Mouse (Mus musculus): ENCODE measurements around the gene Kdm2a. TPM values are rescaled to one million over a fixed set of nuclear protein-coding genes. Genes with fewer than 3 reads are reported as not detected.

Gene Kdm2a
- polyA plus RNA-seq, 1 experiment from 2014 or later, result 37.0 TPM

GRCm38 (mm10) chr19:4306190-4306577 lies 91.9 kb downstream of the Kdm2a start, which contains the start of gene Grk2:
TSS of gene Grk2 (minus strand) at chr19:4306222.
- no peaks in the 10 kb centered on the region for H3K27me3 ChIP-seq (ENCODE audit: control insufficient read depth, insufficient read depth, low read length)
- peak within 1 kb of the TSS; percentile 99 for H3K9ac ChIP-seq (ENCODE audit: low read length)
- H3K4me1 ChIP-seq (ENCODE audit: control insufficient read depth, insufficient read depth, low read length), result peaks cover 44% of the 10 kb centered on the region
- peak within 1 kb of the TSS; percentile 76 for H3K27ac ChIP-seq (ENCODE audit: low read length)
- WGBS, result under 1% methylated on average over 37 of the region's 46 CpGs
- no peaks in the 10 kb centered on the region for H3K9me3 ChIP-seq (replicated peaks; ENCODE audit: control insufficient read depth, low read length)
- ATAC-seq (ENCODE audit: insufficient read depth, low FRiP score), result peak; percentile 79
- H3K4me3 ChIP-seq (replicated peaks; ENCODE audit: low read length), result peak within 1 kb of the TSS; percentile 98
- H3K4me2 ChIP-seq (ENCODE audit: low read depth, low read length), result peak within 1 kb of the TSS; percentile 77
- no peaks in the 10 kb centered on the region for H3K36me3 ChIP-seq (ENCODE audit: control insufficient read depth, insufficient read depth, low read length)

- peak overlapping the region; percentile 76 for H3K27ac ChIP-seq (ENCODE audit: low read length)
- H3K4me3 ChIP-seq (replicated peaks; ENCODE audit: low read length), result peak overlapping the region; percentile 98
- H3K4me1 ChIP-seq (ENCODE audit: control insufficient read depth, insufficient read depth, low read length), result peaks cover 50% of the 10 kb centered on the region
- no peaks in the 10 kb centered on the region for H3K36me3 ChIP-seq (ENCODE audit: control insufficient read depth, insufficient read depth, low read length)
- H3K4me2 ChIP-seq (ENCODE audit: low read depth, low read length), result peak overlapping the region; percentile 77
- ATAC-seq (ENCODE audit: insufficient read depth, low FRiP score), result peak; percentile 48
- H3K27me3 ChIP-seq (ENCODE audit: control insufficient read depth, insufficient read depth, low read length), result no peaks in the 10 kb centered on the region
- H3K9me3 ChIP-seq (replicated peaks; ENCODE audit: control insufficient read depth, low read length), result no peaks in the 10 kb centered on the region
- H3K9ac ChIP-seq (ENCODE audit: low read length), result peak overlapping the region; percentile 99
- under 1% methylated on average over 68 of the region's 68 CpGs for WGBS
These were observed 92.4 kb downstream of the Kdm2a start for GRCm38 (mm10) chr19:4305491-4306189.

- H3K4me3 ChIP-seq (replicated peaks; ENCODE audit: low read length), result peak overlapping the region; percentile 98
- peak overlapping the region; percentile 77 for H3K4me2 ChIP-seq (ENCODE audit: low read depth, low read length)
- peak overlapping the region; percentile 76 for H3K27ac ChIP-seq (ENCODE audit: low read length)
- no peaks in the 10 kb centered on the region for H3K36me3 ChIP-seq (ENCODE audit: control insufficient read depth, insufficient read depth, low read length)
- peaks cover 57% of the 10 kb centered on the region for H3K4me1 ChIP-seq (ENCODE audit: control insufficient read depth, insufficient read depth, low read length)
- H3K9ac ChIP-seq (ENCODE audit: low read length), result peak overlapping the region; percentile 99
- H3K27me3 ChIP-seq (ENCODE audit: control insufficient read depth, insufficient read depth, low read length), result no peaks in the 10 kb centered on the region
- no peak for ATAC-seq (ENCODE audit: insufficient read depth, low FRiP score)
- no peaks in the 10 kb centered on the region for H3K9me3 ChIP-seq (replicated peaks; ENCODE audit: control insufficient read depth, low read length)
- 40% methylated on average over 4 of the region's 4 CpGs for WGBS
These were observed 93.2 kb downstream of the Kdm2a start for GRCm38 (mm10) chr19:4304871-4305321.

GRCm38 (mm10) chr19:4304251-4304821 lies 93.7 kb downstream of the Kdm2a start:
- Histone ChIP-seq H3K27ac (ENCODE audit: low read length) (peak overlapping the region; percentile 76), H3K4me1 (ENCODE audit: control insufficient read depth, insufficient read depth, low read length) (peaks cover 62% of the 10 kb centered on the region), H3K9ac (ENCODE audit: low read length) (peak overlapping the region; percentile 99), H3K4me2 (ENCODE audit: low read depth, low read length) (peak overlapping the region; percentile 77), H3K9me3 (replicated peaks; ENCODE audit: control insufficient read depth, low read length) (no peaks in the 10 kb centered on the region), H3K36me3 (ENCODE audit: control insufficient read depth, insufficient read depth, low read length) (no peaks in the 10 kb centered on the region), H3K4me3 (replicated peaks; ENCODE audit: low read length) (peak overlapping the region; percentile 98), H3K27me3 (ENCODE audit: control insufficient read depth, insufficient read depth, low read length) (no peaks in the 10 kb centered on the region)
- no peak for ATAC-seq (ENCODE audit: insufficient read depth, low FRiP score)
- 53% methylated on average over 5 of the region's 5 CpGs for WGBS

- Histone ChIP-seq H3K4me3 (replicated peaks; ENCODE audit: low read length) (no peak overlapping the region), H3K27ac (ENCODE audit: low read length) (no peak overlapping the region; the same call in 1 of the 2 replicates), H3K4me1 (ENCODE audit: control insufficient read depth, insufficient read depth, low read length) (peaks cover 69% of the 10 kb centered on the region), H3K9me3 (replicated peaks; ENCODE audit: control insufficient read depth, low read length) (no peaks in the 10 kb centered on the region), H3K9ac (ENCODE audit: low read length) (peak overlapping the region; percentile 65; the same call in 1 of the 2 replicates), H3K4me2 (ENCODE audit: low read depth, low read length) (peak overlapping the region; percentile 77), H3K36me3 (ENCODE audit: control insufficient read depth, insufficient read depth, low read length) (no peaks in the 10 kb centered on the region), H3K27me3 (ENCODE audit: control insufficient read depth, insufficient read depth, low read length) (no peaks in the 10 kb centered on the region)
- no peak for ATAC-seq (ENCODE audit: insufficient read depth, low FRiP score)
- 85% methylated on average over 5 of the region's 5 CpGs for WGBS
These were observed 94.5 kb downstream of the Kdm2a start for GRCm38 (mm10) chr19:4303640-4303995.

- Histone ChIP-seq H3K36me3 (ENCODE audit: control insufficient read depth, insufficient read depth, low read length) (no peaks in the 10 kb centered on the region), H3K27ac (ENCODE audit: low read length) (peak overlapping the region; percentile 87), H3K4me3 (replicated peaks; ENCODE audit: low read length) (0 out of 2 replicates have a peak overlapping the region, but pooled peaks have one; percentile 3), H3K9ac (ENCODE audit: low read length) (peak overlapping the region; percentile 65), H3K9me3 (replicated peaks; ENCODE audit: control insufficient read depth, low read length) (no peaks in the 10 kb centered on the region), H3K4me1 (ENCODE audit: control insufficient read depth, insufficient read depth, low read length) (peaks cover 73% of the 10 kb centered on the region), H3K27me3 (ENCODE audit: control insufficient read depth, insufficient read depth, low read length) (no peaks in the 10 kb centered on the region), H3K4me2 (ENCODE audit: low read depth, low read length) (peak overlapping the region; percentile 77)
- no peak for ATAC-seq (ENCODE audit: insufficient read depth, low FRiP score)
- 55% methylated on average over 7 of the region's 7 CpGs for WGBS
These were observed 95.0 kb downstream of the Kdm2a start for GRCm38 (mm10) chr19:4302936-4303639.

GRCm38 (mm10) chr19:4301735-4302651 lies 96.1 kb downstream of the Kdm2a start:
- peak overlapping the region; percentile 43 for H3K4me2 ChIP-seq (ENCODE audit: low read depth, low read length)
- 22% methylated on average over 21 of the region's 21 CpGs for WGBS
- H3K4me3 ChIP-seq (replicated peaks; ENCODE audit: low read length), result peak overlapping the region; percentile 24
- peak overlapping the region; percentile 87 for H3K27ac ChIP-seq (ENCODE audit: low read length)
- no peaks in the 10 kb centered on the region for H3K27me3 ChIP-seq (ENCODE audit: control insufficient read depth, insufficient read depth, low read length)
- peaks cover 81% of the 10 kb centered on the region for H3K4me1 ChIP-seq (ENCODE audit: control insufficient read depth, insufficient read depth, low read length)
- peak; percentile 8; the same call in 1 of the 2 replicates for ATAC-seq (ENCODE audit: insufficient read depth, low FRiP score)
- peak overlapping the region; percentile 65 for H3K9ac ChIP-seq (ENCODE audit: low read length)
- H3K9me3 ChIP-seq (replicated peaks; ENCODE audit: control insufficient read depth, low read length), result no peaks in the 10 kb centered on the region
- no peaks in the 10 kb centered on the region for H3K36me3 ChIP-seq (ENCODE audit: control insufficient read depth, insufficient read depth, low read length)

GRCm38 (mm10) chr19:4300852-4301734 lies 97.0 kb downstream of the Kdm2a start:
- Histone ChIP-seq H3K9ac (ENCODE audit: low read length) (peak overlapping the region; percentile 65), H3K4me1 (ENCODE audit: control insufficient read depth, insufficient read depth, low read length) (peaks cover 76% of the 10 kb centered on the region), H3K4me3 (replicated peaks; ENCODE audit: low read length) (peak overlapping the region; percentile 24; the same call in 1 of the 2 replicates), H3K27me3 (ENCODE audit: control insufficient read depth, insufficient read depth, low read length) (no peaks in the 10 kb centered on the region), H3K27ac (ENCODE audit: low read length) (peak overlapping the region; percentile 87), H3K4me2 (ENCODE audit: low read depth, low read length) (peak overlapping the region; percentile 43), H3K36me3 (ENCODE audit: control insufficient read depth, insufficient read depth, low read length) (no peaks in the 10 kb centered on the region), H3K9me3 (replicated peaks; ENCODE audit: control insufficient read depth, low read length) (no peaks in the 10 kb centered on the region)
- ATAC-seq (ENCODE audit: insufficient read depth, low FRiP score), result no peak
- 61% methylated on average over 11 of the region's 11 CpGs for WGBS
